Mouse (Mus musculus): ENCODE results near the gene Lrrc29. TPM values are rescaled to one million over a fixed set of nuclear protein-coding genes. Genes with fewer than 3 reads are reported as not detected.

Gene Lrrc29
- 1 to 10 TPM; 5.4 to 5.6 TPM for total RNA-seq (2021)

- intact Hi-C loops (cut with DNase I), result no loop called here
Measured at GRCm38 (mm10) chr8:105326141-105326672, at the start of gene Lrrc29, which contains the start of gene Tmem208. Lrrc29 (minus strand) TSS chr8:105326278. Tmem208 (plus strand) TSS chr8:105326354.

GRCm38 (mm10) chr8:105374513-105374966 lies 48.5 kb upstream of the Lrrc29 start:
- DNase-seq (ENCODE audit: extremely low spot score in 1 of 2, low spot score in 2 of 2), result peak in 1 of 2 experiments; percentile 80
- intact Hi-C loops (cut with DNase I), result no loop called here

More at GRCm38 (mm10) chr8:105326141-105326672, at the start of gene Lrrc29, which contains the start of gene Tmem208:
- peak; percentile 96 to 99 for DNase-seq (ENCODE audit: extremely low spot score in 1 of 2, low spot score in 2 of 2)

- intact Hi-C loops (cut with DNase I), result no loop called here
- no peak for DNase-seq (ENCODE audit: extremely low spot score in 1 of 2, low spot score in 2 of 2)
Measured at GRCm38 (mm10) chr8:105373032-105373431, 47.0 kb upstream of the Lrrc29 start, which contains the start of gene Plekhg4. Plekhg4 (plus strand) TSS chr8:105373274.

GRCm38 (mm10) chr8:105372473-105372872 lies 46.4 kb upstream of the Lrrc29 start:
- intact Hi-C loops (cut with DNase I), result no loop called here
- DNase-seq (ENCODE audit: extremely low spot score in 1 of 2, low spot score in 2 of 2), result no peak

GRCm38 (mm10) chr8:105367107-105367506 lies 41.0 kb upstream of the Lrrc29 start:
- intact Hi-C loops (cut with DNase I), result no loop called here
- no peak for DNase-seq (ENCODE audit: extremely low spot score in 1 of 2, low spot score in 2 of 2)

- intact Hi-C loops (cut with DNase I), result no loop called here
- DNase-seq (ENCODE audit: extremely low spot score in 1 of 2, low spot score in 2 of 2), result peak in 1 of 2 experiments; percentile 75
Measured at GRCm38 (mm10) chr8:105361751-105362702, 35.9 kb upstream of the Lrrc29 start.

- no peak for DNase-seq (ENCODE audit: extremely low spot score in 1 of 2, low spot score in 2 of 2)
- intact Hi-C loops (cut with DNase I), result loop anchor here (5.0 kb wide), 1 partner anchor 38 kb away; no protein-coding TSS in a partner anchor
Measured at GRCm38 (mm10) chr8:105359646-105360045, 33.6 kb upstream of the Lrrc29 start.

- DNase-seq (ENCODE audit: extremely low spot score in 1 of 2, low spot score in 2 of 2), result no peak
- intact Hi-C loops (cut with DNase I), result loop anchor here (5.0 kb wide), 1 partner anchor 38 kb away; no protein-coding TSS in a partner anchor
Measured at GRCm38 (mm10) chr8:105359208-105359607, 33.1 kb upstream of the Lrrc29 start.

- DNase-seq (ENCODE audit: extremely low spot score in 1 of 2, low spot score in 2 of 2), result no peak
- intact Hi-C loops (cut with DNase I), result loop anchor here (5.0 kb wide), 1 partner anchor 41 kb away; no protein-coding TSS in a partner anchor
Measured at GRCm38 (mm10) chr8:105356681-105357080, 30.6 kb upstream of the Lrrc29 start.

- DNase-seq (ENCODE audit: extremely low spot score in 1 of 2, low spot score in 2 of 2), result peak in 1 of 2 experiments; percentile 73
- intact Hi-C loops (cut with DNase I), result loop anchor here (5.0 kb wide), 1 partner anchor 42 kb away; no protein-coding TSS in a partner anchor
Measured at GRCm38 (mm10) chr8:105355179-105356024, 29.3 kb upstream of the Lrrc29 start.

GRCm38 (mm10) chr8:105354549-105354948 lies 28.5 kb upstream of the Lrrc29 start:
- intact Hi-C loops (cut with DNase I), result no loop called here
- DNase-seq (ENCODE audit: extremely low spot score in 1 of 2, low spot score in 2 of 2), result no peak

GRCm38 (mm10) chr8:105353583-105354135 lies 27.6 kb upstream of the Lrrc29 start:
- intact Hi-C loops (cut with DNase I), result no loop called here
- DNase-seq (ENCODE audit: extremely low spot score in 1 of 2, low spot score in 2 of 2), result no peak

- DNase-seq (ENCODE audit: extremely low spot score in 1 of 2, low spot score in 2 of 2), result no peak
Measured at GRCm38 (mm10) chr8:105350186-105350585, 24.1 kb upstream of the Lrrc29 start.

GRCm38 (mm10) chr8:105349096-105349771 lies 23.2 kb upstream of the Lrrc29 start:
- intact Hi-C loops (cut with DNase I), result no loop called here
- peak in 1 of 2 experiments; percentile 70 for DNase-seq (ENCODE audit: extremely low spot score in 1 of 2, low spot score in 2 of 2)

More at GRCm38 (mm10) chr8:105350186-105350585, 24.1 kb upstream of the Lrrc29 start:
- intact Hi-C loops (cut with DNase I), result no loop called here

- intact Hi-C loops (cut with DNase I), result no loop called here
- peak; percentile 49 to 74 for DNase-seq (ENCODE audit: extremely low spot score in 1 of 2, low spot score in 2 of 2)
Measured at GRCm38 (mm10) chr8:105348450-105349095, 22.5 kb upstream of the Lrrc29 start, which contains the start of gene Slc9a5. Slc9a5 (plus strand) TSS chr8:105348843.

- intact Hi-C loops (cut with DNase I), result no loop called here
- DNase-seq (ENCODE audit: extremely low spot score in 1 of 2, low spot score in 2 of 2), result peak; percentile 85 to 97
Measured at GRCm38 (mm10) chr8:105347428-105348221, 21.5 kb upstream of the Lrrc29 start, which contains the start of gene Fhod1. Fhod1 (minus strand) TSS chr8:105347953.
